Mouse (Mus musculus): ENCODE results near the gene Cdc42ep4.
A peak's percentile ranks its signal among the peaks of the same experiment; 100 is the strongest.

Gene Cdc42ep4

DNA sequence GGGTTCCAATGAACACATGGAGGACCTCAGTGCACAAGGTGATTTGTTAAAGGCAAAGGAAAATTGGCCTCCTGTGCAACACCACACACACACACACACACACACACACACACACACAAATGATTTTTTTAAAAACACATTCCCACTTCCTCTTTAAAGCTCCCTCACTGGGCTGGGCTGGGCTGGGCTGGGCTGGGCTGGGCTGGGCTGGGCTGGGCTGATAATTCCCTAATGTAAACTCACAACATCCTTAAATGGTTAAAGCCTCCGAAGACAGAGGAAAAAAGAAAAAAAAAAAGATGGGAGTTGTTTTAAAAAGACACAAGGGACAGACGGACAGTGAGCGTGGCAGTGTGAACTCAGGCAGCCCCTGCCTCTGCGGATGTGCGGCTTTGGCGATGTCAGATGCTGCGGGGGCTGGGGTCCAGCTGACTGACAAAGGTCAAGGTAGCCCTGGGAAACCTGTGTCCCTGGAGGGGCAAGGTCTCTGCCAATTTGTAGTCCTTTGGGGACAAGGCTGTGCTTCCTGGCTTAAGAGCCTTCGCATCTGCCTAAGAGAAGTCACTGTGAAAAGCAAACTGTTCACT lies 26.3 kb upstream of the Cdc42ep4 start:
- DNase-seq (ENCODE audit: low spot score in 2 of 2), result no peak

- DNase-seq (ENCODE audit: low spot score in 2 of 2), result no peak
These were observed 25.3 kb upstream of the Cdc42ep4 start for GRCm38 (mm10) chr11:113776851-113777511.

DNA sequence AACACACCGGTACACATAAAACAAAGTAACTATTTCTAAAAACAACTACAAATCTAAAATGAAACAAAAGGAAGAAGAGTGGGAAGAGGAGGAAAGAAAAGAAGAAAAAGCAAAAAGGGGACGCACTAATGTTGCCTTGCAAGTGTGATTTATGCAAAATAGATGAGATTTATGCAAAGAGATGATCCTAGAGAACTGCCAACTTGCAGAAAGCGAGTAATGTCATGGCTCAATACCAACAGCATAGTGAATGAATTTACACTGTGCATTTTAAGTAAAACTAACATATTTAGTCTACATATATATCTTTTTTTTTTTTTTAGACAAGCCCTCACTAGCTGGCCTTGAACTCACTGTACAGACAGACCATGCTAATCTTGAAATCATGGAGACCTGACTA lies 23.1 kb upstream of the Cdc42ep4 start:
- DNase-seq (ENCODE audit: low spot score in 2 of 2), result no peak

DNA sequence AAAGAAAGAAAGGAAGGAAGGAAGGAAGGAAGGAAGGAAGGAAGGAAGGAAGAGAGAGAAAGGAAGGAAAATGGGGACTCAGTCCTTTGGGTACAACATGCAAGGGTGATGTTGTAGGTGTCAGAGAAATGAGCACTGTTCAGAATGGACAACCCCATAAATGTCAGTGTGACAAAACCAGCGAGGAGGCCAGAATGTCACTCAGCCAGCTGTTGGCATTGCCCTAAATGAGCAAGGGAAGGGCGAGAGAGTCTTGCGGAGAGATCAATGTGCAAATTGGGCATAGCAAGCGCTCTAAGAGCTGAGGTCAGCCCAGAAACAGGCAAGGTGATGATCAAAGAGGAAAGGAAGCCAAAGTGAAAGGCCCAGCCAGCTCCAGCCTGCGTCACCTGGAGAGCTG lies 21.5 kb upstream of the Cdc42ep4 start:
- no peak for DNase-seq (ENCODE audit: low spot score in 2 of 2)

DNA sequence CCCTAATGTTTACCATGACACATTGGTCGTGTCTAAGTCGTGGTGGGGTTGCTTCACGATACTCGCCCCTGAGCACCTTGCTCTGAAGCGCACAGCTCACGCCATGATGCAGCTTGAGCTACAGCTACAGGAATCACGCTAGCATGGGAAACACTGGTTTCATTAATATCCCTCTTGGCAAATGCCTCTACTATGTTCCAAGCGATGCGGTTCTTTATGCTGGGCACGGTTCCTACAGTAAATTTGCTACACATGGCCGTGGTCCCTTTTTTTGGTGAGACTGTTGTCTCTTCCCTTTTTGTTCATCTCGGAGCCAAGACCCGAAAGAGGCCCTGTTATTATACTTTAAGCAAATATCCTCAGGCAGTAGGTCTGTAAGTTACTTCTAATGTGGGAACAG lies 19.5 kb upstream of the Cdc42ep4 start:
- no peak for DNase-seq (ENCODE audit: low spot score in 2 of 2)

DNA sequence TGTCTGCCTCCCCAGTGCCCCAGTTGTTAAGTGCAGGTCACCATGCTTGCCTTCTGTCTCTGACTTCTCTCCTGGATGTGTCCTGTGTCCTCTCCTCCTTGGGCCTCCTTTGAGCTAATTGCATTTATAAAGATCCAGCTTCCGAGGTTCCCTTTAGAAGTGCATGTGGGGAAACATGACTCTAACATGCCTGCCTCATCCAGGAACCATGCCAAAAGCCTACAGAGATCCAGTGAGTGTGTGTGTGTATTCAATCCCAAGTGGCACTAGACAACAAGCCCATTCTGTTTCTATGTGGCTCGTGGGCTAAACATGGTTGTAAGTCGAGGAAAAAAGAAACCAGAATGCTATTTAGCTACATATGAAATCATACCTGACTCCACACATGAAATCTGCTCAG lies 16.7 kb upstream of the Cdc42ep4 start:
- no peak for DNase-seq (ENCODE audit: low spot score in 2 of 2)

GRCm38 (mm10) chr11:113767285-113767684 lies 15.6 kb upstream of the Cdc42ep4 start:
- DNase-seq (ENCODE audit: low spot score in 2 of 2), result no peak

DNA sequence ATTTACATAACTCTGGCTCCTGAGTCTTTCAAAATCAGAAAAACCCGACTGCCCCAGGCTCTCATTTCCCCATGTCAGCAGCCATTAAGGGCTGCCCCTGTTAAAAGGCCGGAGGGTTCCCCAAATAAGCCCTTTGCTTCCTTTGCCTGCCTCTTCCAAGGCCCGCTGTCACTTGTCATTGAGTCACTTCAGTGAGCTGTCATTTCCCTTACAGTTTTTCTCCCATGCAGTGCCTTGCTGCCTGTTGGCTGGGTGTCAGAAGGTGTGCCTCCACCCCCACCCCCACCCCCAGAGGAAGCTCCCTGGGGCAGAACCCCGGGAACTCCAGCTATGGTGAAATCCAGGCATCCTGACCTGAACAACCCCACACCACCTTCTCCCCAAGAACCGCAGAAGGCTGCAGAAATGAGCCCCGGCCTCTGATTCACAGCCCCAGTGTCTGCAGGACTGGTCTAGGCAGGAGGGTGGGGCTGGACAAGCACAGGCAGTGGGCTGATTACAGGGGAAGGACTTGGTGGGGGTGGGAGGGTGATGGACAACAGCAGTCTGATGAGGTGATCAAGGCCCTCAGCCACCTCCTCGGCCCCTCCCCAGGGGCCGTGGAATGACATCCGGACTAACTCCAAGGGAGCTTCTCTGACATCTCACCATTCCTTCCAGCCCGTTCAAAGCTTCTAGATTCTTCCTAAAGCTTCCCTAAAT lies 14.8 kb upstream of the Cdc42ep4 start:
- DNase-seq (ENCODE audit: low spot score in 2 of 2), result no peak

GRCm38 (mm10) chr11:113764132-113764849 lies 12.6 kb upstream of the Cdc42ep4 start:
- DNase-seq (ENCODE audit: low spot score in 2 of 2), result no peak

- DNase-seq (ENCODE audit: low spot score in 2 of 2), result no peak
These were observed 11.8 kb upstream of the Cdc42ep4 start for GRCm38 (mm10) chr11:113763449-113763848.

GRCm38 (mm10) chr11:113762136-113762797 lies 10.6 kb upstream of the Cdc42ep4 start:
- no peak for DNase-seq (ENCODE audit: low spot score in 2 of 2)

GRCm38 (mm10) chr11:113761646-113762045 lies 10.0 kb upstream of the Cdc42ep4 start:
- DNase-seq (ENCODE audit: low spot score in 2 of 2), result no peak

- no peak for DNase-seq (ENCODE audit: low spot score in 2 of 2)
These were observed 8.8 kb upstream of the Cdc42ep4 start for GRCm38 (mm10) chr11:113760476-113760875.

DNA sequence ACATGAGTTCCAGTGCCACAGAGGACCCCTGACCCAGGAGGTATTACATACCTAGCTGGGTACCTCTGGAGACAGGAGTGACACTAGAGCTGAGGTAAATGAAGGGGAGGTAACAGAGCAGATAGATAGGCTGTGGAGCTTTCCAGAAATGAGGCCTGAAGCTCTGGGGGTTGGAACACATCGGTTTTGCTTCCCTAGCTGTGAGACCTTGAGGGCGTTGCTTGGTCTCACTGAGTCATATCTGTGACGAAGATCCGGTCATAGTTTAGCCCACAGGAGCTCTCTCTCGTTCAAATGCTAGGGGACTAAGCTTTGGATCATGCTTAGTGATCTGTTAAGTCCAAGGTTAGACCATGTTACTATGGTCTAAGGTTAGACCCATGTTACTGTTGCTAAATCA lies 7.2 kb upstream of the Cdc42ep4 start:
- DNase-seq (ENCODE audit: low spot score in 2 of 2), result no peak

GRCm38 (mm10) chr11:113756578-113756977 lies 4.9 kb upstream of the Cdc42ep4 start:
- DNase-seq (ENCODE audit: low spot score in 2 of 2), result no peak

DNA sequence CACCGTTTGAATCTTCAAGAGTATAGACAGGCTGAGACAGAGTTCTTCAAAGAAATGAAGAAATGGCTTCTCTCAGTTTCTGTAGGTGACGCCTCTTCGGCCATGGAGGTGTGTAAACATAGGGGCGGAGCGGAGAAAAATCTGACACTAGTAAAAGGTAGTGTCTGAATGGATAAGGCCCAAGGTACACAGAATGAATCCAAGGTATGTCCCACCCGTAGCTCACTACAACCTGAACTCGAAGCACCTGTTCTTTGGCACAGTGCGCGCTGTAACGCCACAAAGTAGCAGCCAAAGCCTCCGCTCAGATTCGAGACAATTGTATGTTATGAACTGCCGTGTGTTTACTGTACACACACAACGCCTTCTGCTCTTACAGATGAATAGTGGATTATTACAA lies 4.2 kb upstream of the Cdc42ep4 start:
- DNase-seq (ENCODE audit: low spot score in 2 of 2), result no peak

- no peak for DNase-seq (ENCODE audit: low spot score in 2 of 2)
These were observed 3.2 kb upstream of the Cdc42ep4 start for GRCm38 (mm10) chr11:113754845-113755244.

GRCm38 (mm10) chr11:113752685-113753430 lies 1.2 kb upstream of the Cdc42ep4 start:
- no peak for DNase-seq (ENCODE audit: low spot score in 2 of 2)

- DNase-seq (ENCODE audit: low spot score in 2 of 2), result no peak
These were observed 529 bp upstream of the Cdc42ep4 start for GRCm38 (mm10) chr11:113752158-113752661.

DNA sequence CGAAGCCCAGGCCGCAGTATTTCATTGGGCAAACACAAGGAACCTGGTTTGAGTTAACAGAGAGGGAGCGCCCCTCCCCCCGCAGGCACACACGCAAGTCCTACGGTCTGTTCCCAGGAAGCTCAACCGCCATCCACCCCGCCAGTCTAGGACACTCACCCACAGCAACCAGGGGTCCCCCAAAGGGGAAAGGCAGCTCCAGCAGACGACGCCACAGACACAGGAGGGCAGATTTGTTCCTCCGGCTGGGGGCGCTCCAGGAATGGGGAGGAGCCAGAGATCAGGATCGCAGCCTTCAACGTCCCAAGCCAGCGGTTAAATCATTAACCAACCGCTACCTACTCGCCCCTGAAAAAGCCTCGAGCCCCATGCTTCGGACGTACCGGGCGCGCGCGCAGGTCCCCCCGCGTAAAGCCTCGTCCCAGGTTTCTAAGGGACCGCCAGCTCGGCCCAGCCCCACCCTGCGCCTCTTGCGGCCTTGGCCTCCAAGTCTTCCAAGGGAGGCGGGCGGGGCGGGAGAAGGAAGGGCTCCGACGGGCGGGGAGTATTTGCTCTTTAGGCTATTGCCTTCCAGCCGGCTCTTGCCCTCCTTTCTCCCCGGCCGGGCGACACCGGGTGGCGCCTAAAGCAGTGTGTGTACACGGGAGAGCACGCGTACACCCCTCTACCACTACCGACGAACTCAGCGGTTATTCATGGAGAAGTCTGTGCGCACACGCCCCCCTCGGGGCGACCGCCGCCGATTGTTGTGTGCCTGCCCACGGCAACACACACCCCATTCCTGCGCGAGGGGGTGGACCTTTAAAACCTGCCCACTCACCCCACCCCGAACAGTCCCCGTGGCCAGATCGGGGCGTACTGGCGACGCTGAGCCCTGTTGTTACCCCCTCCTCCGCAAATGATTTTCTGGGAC lies 854 bp downstream of the Cdc42ep4 start:
- DNase-seq (ENCODE audit: low spot score in 2 of 2), result peak; percentile 42 to 49
